Mouse (Mus musculus): ENCODE measurements around the gene Cyp2c50. TPM values are rescaled to one million over a fixed set of nuclear protein-coding genes. Genes with fewer than 3 reads are reported as not detected.

Cyp2c50 gene
- polyA plus RNA-seq (2014; fragmentation: Illumina TruSeq; extraction: RNeasy Lipid Tissue Mini Kit (QIAGEN cat#74804); ENCODE audit: low read depth, low replicate concordance): 4,076 TPM

DNA sequence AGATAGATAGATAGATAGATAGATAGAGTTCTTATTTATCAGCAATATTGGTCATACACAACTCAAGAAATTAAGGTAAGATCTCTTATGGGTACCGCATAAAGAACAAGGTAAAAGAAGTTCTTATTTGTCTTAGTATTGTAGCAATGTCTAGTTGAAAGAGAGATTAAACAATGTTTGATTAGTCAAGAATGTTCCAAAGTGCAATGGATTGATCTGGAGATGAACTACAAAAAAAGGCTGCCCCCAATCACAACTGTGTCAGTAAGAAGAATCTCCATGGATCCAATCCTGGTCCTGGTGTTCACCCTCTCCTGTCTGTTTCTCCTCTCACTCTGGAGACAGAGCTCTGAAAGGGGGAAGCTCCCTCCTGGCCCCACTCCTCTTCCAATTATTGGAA, at the start of gene Cyp2c50:
Gene Cyp2c50 (plus strand): TSS at position 268 of the 400 bp plus-strand sequence.

DNA sequence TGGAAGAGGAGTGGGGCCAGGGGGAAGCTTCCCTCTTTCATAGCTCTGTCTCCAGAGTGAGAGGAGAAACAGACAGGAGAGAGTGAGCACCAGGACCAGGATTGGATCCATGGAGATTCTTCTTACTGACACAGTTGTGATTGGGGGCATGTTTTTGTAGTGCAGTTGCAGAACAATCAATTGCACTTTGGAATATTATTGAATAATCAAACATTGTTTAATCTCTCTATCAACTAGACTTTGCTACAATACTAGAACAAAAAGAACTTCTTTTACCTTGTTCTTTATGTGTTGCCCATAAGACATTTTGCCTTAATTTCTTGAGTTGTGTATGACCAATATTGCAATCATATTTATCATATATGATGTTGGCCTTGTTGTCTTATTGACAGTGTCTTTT, 15.8 kb upstream of the Cyp2c50 start, which contains the start of gene Cyp2c54:
Gene Cyp2c54 (minus strand): TSS at position 127 of the 400 bp plus-strand sequence.

Other genes starting within 250 kb of the Cyp2c50 start
- gene Cyp2c69, start 202.9 kb upstream of the Cyp2c50 start, polyA plus RNA-seq (2014; fragmentation: Illumina TruSeq; extraction: RNeasy Lipid Tissue Mini Kit (QIAGEN cat#74804); ENCODE audit: low read depth, low replicate concordance): 1,828 TPM
- 2,422 TPM for gene Cyp2c37, start 97.3 kb upstream of the Cyp2c50 start, polyA plus RNA-seq (2014; fragmentation: Illumina TruSeq; extraction: RNeasy Lipid Tissue Mini Kit (QIAGEN cat#74804); ENCODE audit: low read depth, low replicate concordance)
- gene Cyp2c54, start 15.9 kb upstream of the Cyp2c50 start, polyA plus RNA-seq (2014; fragmentation: Illumina TruSeq; extraction: RNeasy Lipid Tissue Mini Kit (QIAGEN cat#74804); ENCODE audit: low read depth, low replicate concordance): 2,030 TPM
- 2,936 TPM for gene Cyp2c70, start 97.6 kb downstream of the Cyp2c50 start, polyA plus RNA-seq (2014; fragmentation: Illumina TruSeq; extraction: RNeasy Lipid Tissue Mini Kit (QIAGEN cat#74804); ENCODE audit: low read depth, low replicate concordance)
- 18.2 TPM for gene Pdlim1, start 182.2 kb downstream of the Cyp2c50 start, polyA plus RNA-seq (2014; fragmentation: Illumina TruSeq; extraction: RNeasy Lipid Tissue Mini Kit (QIAGEN cat#74804); ENCODE audit: low read depth, low replicate concordance)

All from liver, adult 10 weeks (tissue).